Mouse (Mus musculus): ENCODE data around the gene Bcl2l13.
A peak's percentile ranks its signal among the peaks of the same experiment; 100 is the strongest.

Bcl2l13 gene

DNA sequence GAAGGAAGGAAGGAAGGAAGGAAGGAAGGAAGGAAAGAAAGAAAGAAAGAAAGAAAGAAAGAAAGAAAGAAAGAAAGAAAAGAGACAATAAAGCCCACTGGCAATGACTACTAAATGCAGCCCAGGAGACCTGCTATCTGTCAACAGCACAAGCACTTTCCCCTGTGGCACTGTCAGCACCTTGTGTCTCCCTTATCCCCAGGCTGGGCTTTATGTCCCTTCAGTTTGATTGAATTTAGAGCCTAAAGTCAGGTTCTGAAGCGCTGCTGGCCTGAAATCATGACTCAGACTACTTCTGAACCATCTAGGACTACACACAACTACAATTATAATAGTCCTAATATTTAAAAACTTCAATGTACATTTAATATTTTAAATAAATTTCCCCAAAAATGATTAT, 15.1 kb upstream of the Bcl2l13 start:
- TF ChIP-seq GATA4 (IDR thresholded peaks at IDR 0.05; ENCODE audit: insufficient replicate concordance, low read length), result no peak

DNA sequence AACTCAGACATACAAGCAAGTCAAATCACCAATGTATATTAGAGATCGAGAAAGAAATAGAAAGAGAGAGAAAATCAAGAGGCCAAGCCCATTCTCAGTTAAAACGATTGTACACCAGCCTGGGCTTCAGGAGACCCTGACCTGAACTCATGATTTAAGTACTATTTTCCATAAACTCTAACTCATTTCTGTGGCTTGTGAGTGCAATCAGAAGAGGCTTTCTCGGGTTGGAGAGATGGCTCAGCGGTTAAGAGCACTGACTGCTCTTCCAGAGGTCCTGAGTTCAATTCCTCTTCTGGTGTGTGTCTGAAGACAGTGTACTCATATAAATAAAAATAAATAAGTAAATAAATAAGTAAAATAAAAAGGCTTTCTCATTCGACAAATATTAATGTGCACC, 14.3 kb upstream of the Bcl2l13 start:
- no peak for TF ChIP-seq GATA4 (IDR thresholded peaks at IDR 0.05; ENCODE audit: insufficient replicate concordance, low read length)

DNA sequence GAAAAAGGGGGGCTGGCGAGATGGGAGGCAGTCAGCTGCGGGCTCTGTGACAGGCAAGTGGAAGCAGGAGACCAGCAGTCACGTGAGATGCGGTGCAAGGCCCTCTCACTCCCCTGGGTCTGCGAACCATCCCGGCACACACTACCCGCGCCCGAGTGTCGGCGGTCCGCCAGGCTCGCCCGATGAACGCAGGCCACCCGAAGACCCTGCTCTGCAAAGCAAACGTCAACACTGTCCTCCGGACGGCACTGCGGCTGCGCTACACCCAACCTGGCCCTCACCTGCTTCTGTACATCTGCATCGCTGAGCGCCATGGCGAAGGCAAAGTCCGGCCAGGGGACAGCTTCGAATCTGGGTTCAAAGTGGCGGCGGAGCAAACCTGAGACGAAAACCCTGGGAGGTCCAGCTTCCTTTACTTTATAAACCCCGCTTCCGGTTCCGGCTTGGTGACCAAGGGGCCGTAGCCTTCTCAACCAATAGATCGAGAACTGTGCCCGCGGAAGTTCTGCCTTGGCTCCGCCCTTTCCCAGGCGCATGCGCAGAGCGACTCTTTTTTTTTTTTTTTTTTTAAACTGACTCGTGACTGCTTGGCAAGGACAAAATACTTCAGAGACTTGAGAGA, 13.6 kb upstream of the Bcl2l13 start, which contains the start of gene Atp6v1e1:
TSS of gene Atp6v1e1 (minus strand) at position 487 of the 622 bp plus-strand sequence.
- TF ChIP-seq GATA4 (IDR thresholded peaks at IDR 0.05; ENCODE audit: insufficient replicate concordance, low read length), result 0 out of 2 replicates have a peak, but pooled peaks have one; percentile 22

DNA sequence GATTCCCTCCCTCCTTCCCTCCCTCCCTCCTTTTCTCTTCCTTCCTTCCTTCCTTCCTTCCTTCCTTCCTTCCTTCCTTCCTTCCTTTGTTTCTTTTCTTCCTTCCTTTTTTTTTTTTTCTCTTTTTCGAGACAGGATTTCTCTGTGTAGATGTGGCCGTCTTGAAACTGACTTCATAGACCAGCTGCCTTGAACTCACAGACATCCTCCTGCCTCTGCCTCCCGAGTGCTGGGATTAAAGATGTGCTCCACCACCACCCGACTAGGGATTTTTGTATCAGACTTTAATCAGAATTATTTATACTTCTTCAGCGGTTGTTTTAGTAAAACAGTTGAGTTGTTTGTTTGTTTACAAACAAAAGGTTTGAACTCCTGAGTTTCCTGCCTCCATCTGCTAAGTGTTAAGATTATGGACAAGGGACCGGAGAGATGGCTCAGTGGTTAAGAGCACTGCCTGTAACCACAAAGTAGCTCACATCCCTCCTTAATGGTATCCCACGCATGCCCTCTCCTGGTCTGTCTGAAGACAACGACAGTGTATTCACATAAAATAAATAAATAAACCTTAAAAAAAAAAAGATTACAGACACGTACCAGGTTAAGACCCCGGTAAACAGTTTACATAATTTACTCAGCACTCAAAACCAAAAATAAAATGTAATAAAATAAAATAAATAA, 12.9 kb upstream of the Bcl2l13 start:
- no peak for TF ChIP-seq GATA4 (IDR thresholded peaks at IDR 0.05; ENCODE audit: insufficient replicate concordance, low read length)

DNA sequence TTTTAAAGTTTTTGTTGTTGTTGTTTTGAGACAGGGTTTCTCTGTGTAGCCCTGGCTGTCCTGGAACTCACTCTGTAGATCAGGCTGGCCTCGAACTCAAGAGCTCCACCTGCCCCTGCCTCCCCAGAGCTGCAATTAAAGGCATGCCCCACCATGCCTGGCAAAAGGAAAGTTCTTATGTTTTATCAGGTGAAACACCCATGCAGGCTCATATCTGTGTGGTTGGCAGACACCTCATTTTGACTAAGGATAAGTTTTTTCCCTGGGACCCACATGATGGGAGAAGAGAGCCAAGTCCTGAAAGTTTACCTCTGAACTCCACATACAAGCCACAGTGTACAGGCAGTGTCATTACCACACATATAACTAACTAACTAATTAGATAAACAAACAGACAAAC, 6.0 kb upstream of the Bcl2l13 start:
- TF ChIP-seq GATA4 (IDR thresholded peaks at IDR 0.05; ENCODE audit: insufficient replicate concordance, low read length), result no peak

DNA sequence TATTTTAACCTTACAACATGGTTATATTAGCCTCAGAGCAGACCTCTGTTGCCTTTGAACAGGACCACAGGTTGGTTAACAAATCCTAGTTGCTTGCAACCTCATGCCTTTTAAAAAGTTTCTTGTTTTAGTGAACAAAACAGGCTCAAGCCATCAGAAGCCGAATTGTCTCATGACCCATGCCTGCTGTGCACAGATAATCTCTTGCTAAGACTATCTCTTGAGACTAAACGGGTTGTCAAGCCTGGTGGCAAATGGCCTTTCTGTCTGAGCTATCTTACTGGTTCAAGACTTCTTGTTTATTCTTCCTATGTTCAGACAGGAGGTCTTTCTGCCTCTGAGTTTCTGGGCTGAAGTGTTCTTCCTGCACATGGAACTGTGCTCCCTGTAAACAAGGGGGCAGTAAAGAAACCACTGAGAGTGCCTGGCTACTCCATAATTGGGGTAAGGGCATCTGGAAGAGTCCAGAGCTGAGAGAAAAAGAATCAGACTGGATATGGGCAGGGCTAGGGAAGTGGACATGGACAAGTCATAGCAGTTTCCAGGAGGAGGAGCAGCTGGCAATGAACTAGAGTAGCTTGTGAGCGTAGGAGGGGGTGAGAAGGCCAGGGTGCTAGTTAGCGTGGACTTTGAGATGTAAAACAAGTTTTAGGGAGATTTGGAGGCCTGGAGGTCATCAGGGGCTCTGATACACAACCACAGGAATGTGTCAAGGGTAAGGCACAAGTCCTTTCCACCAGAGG, 5.0 kb upstream of the Bcl2l13 start:
- no peak for TF ChIP-seq GATA4 (IDR thresholded peaks at IDR 0.05; ENCODE audit: insufficient replicate concordance, low read length)

DNA sequence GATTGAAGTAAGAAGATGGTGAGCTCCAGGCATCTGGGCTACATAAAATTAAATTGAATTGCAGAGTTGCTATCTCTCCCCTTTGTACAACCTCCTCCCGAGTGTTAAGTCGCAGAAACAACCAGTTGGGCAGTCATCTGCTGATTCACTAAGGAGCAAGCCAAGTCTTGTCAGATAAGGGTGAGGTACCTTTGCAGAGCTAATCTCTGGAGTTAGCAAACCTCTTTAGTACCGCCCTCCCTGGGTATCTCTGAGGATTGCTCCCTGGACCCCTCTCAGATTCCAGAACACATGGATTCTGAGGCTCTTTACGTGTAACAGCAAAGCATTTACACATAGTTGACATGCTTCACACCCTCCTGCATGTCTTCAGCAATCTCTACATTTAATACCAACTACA, 3.9 kb upstream of the Bcl2l13 start:
- no peak for TF ChIP-seq GATA4 (IDR thresholded peaks at IDR 0.05; ENCODE audit: insufficient replicate concordance, low read length)

DNA sequence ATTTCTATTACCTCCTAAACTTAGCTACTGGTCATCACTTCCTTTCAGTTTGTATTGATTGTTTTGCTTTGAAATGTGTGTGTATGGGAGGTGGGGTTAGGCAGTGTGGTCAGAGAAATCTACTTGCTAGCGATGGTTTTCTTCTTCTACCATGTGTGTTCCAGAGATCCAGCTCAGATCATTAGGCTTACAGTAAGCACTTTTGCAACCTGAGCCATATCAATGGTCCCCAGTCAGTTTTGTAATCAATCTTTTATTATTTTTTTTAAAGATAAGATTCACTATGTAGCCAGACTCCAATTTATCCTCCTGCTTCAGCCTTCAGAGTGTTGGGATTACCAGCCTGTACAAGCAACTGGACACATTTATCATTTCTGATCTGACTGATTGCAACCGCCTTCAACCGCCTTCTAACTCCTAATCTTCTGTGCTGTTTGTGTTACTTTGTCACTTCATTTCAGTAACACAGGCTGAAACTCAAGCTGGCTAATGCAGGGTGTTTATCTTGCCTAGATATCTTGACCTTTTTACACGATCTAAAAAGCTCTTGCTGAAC, 1.2 kb upstream of the Bcl2l13 start:
- no peak for TF ChIP-seq GATA4 (IDR thresholded peaks at IDR 0.05; ENCODE audit: insufficient replicate concordance, low read length)

DNA sequence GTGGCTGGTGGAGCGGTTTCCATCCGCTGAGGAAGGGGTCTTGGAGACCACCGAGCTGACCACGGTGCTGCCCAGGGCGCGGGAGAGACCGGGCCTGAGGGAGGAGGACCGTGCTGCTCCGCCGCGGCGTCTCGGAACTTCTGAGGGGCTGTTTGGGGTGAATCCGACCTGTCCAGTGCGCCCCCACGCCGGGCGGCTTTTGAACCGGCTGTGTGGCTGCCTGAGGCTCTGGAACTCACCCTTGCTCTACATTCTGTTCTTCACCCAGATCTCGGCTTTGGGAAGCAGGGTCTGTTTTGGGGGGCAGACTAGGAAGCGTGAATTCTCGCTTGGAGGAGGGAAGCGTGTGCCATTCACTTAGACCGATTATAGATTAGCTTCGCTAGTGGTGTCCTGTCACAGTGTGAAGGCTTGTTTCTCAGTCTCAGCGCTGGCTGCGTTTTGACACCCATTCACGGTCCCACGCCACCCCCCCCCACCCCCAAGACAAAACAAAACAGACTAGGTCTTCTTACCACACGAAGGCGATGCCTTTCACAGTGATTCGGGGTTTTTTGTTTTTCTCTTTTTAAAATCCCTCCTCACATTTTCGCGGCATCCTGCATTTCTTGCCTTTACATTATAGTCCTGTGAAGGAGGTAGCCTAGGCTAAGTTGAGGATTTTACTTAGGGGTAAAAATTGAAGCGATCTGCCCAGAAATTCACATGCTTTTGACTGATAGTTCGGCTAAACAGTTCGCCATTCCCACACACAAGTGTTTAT, 558 bp downstream of the Bcl2l13 start:
- no peak; the same call in 1 of the 2 replicates for TF ChIP-seq GATA4 (IDR thresholded peaks at IDR 0.05; ENCODE audit: insufficient replicate concordance, low read length)

DNA sequence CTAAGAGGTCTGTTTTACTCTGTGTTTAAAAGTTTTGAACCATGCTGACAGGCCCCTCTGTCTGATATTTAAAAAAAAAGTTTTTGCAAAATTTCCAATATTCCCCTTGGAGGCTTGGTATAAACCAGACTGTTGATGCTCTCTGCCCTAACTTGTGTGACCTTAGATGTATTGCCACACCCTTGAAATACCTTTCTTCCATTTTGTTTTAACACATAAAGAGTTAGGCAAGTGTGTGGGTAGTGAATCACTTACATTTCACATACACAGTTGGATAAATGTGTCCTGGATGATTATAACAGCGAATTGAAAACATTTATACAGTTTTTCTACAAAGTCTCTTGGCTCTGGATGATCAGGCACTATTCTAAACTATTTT, 1.1 kb downstream of the Bcl2l13 start:
- TF ChIP-seq GATA4 (IDR thresholded peaks at IDR 0.05; ENCODE audit: insufficient replicate concordance, low read length), result no peak

DNA sequence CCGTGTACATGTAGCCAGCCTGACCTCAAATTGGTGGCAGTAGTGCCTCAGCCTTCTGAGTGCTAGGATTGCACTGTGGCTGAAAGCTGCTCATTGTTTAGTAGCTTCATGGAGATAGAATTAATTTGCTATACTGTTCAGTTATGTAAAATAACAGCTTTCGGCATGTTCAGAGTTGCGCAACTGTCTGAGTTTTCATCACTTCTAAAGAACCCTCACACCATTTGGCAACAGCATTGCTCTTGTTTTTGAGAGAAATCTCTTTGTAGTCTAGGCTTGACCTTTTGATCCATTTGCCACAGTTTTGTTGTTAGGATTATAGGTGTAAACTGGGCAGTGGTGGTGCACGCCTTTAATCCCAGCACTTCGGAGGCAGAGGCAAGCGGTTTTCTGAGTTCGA, 4.2 kb downstream of the Bcl2l13 start:
- TF ChIP-seq GATA4 (IDR thresholded peaks at IDR 0.05; ENCODE audit: insufficient replicate concordance, low read length), result no peak

DNA sequence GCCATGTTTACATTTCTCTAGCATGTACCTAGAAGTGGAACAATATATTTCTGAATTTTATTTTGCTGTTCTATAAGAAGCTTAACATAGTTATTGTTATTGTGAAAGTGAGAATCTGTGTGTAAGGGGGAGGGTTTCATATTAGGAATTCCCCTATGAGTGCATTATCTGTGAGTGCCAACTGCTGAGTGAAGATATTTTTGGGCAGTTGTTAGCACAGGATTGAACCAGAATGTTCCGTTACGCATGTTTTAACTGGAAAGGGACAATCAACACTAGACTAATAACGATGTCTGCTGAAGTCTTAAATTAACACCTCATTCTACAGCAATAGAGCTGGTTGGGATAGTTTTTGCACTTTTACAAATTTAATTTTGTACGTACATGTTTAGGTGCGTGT, 5.7 kb downstream of the Bcl2l13 start:
- TF ChIP-seq GATA4 (IDR thresholded peaks at IDR 0.05; ENCODE audit: insufficient replicate concordance, low read length), result no peak

DNA sequence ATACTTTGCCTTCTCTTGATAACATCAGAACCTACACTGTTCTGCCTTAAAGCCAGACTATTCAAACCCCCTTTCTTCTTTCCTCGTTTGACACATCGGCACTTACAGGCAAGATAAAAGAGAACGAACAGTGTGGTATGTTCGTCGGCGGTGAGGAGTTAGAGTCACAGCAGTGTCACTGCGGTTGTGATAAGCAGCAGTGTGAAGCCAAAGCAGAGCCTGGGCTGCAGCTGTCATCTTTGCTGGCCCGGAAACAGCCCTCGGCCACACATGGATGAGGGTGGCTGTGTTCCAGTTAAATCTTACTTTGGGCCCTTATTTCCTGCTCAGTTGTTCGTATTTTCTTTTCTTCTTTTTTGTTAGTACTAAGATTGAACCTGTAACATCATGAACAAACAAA, 18.4 kb downstream of the Bcl2l13 start:
- TF ChIP-seq GATA4 (IDR thresholded peaks at IDR 0.05; ENCODE audit: insufficient replicate concordance, low read length), result no peak

DNA sequence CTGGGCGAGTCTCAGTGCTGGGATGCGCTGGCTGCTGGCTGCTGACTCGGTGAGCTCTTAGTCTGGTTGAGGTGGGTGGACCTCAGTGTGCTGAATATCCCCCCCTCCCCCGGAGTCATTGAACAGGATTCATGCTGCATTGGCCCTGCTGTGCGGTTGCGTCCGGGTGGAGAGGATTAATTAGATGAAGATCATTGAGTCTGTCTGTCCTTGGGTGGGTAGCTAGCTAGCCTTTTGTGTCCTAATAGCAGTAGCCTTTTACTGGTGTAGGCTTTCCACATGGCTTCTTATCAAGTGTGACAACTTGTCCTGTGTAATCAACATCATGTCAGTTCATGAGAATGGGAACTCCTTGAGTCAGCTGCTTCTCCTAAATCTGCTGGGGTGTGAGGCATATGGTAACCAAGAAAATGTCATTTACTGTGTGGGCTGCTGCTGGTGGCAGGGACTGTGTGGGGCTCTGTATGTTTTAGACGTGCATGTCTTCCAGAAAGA, 22.3 kb downstream of the Bcl2l13 start:
- TF ChIP-seq GATA4 (IDR thresholded peaks at IDR 0.05; ENCODE audit: insufficient replicate concordance, low read length), result no peak

DNA sequence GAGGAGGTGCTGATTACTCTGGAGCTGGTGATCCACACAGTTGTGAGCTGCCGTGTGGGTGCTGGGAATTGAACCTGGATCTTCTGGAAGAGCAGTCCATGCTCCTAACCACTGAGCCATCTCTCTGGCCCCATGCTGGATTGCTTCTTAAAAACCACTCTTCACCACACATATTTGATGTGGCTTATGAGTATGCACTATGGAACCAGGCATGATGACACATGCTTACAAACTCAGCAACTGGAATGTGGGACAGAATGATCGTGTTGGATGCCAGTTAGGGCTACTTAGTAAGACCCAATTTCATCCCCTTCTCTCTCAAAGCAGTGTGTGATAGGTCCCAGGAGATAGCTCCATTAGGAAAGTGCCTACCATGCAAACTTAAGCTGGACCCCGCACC, 24.1 kb downstream of the Bcl2l13 start:
- no peak for TF ChIP-seq GATA4 (IDR thresholded peaks at IDR 0.05; ENCODE audit: insufficient replicate concordance, low read length)

All from liver, adult (tissue).